Mouse (Mus musculus): ENCODE data around the gene Cphx2.
"Not testable (repeated sequence)": the region's sequence is repeated elsewhere in the genome, so short reads cannot be mapped to it uniquely, and the experiment has no call there.

GRCm38 (mm10) chr14:26058184-26058583 lies 23.1 kb upstream of the Cphx2 start:
- TF ChIP-seq CTCF, EP300 (IDR thresholded peaks at IDR 0.05; ENCODE audit: low read depth): not testable (repeated sequence)

Measured in heart, postnatal 0 days (tissue).